Mouse (Mus musculus): ENCODE measurements around the gene Mrpl54. TPM values are rescaled to one million over a fixed set of nuclear protein-coding genes. Genes with fewer than 3 reads are reported as not detected.

Gene Mrpl54
- polyA plus RNA-seq, 1 experiment from 2014 or later = 121 TPM

DNA sequence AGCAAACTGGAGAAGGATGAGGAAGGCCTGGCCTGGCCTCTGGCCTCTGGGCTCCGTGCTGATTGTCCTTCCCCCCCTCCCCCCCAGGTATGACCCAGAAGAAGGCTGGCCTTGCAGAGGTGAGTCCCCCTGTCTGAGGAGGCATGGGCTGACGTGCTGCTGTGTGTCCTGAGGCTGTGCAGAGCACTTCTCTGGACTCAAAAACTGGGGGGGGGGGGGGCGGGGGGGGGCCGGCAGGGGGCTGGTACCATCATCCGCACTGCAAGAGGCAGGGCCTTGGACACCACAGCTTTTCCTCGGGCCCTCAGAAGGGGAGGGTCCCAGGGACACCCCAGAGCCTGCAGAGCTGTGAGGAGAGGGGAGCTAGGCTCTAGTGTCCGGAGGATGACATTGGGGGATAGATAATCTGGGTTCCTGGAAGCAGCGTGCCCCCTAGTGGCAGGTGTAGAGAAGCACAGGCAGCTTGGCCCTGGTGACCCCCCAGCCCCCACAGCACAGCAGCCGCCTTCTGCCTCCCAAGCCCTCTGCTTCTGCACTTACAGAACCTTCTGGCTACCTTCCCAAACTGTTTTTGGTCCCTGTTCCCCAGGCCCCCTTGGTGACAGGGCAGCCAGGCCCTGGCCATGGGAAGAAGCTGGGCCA, 38.0 kb upstream of the Mrpl54 start:
- H3K36me3 ChIP-seq (ENCODE audit: control insufficient read depth, insufficient read depth, low read length) = peaks cover 41% of the 10 kb centered on the region
- no peaks in the 10 kb centered on the region for H3K9me3 ChIP-seq (ENCODE audit: control insufficient read depth, low read length)
- H3K4me2 ChIP-seq (ENCODE audit: low read length) = no peak overlapping the region
- WGBS = 28% methylated on average over 8 of the region's 9 CpGs
- no peaks in the 10 kb centered on the region for H3K4me1 ChIP-seq (ENCODE audit: control insufficient read depth, insufficient read depth, low read length)
- H3K9ac ChIP-seq (replicated peaks; ENCODE audit: low read length) = no peak overlapping the region
- no peak overlapping the region for H3K27ac ChIP-seq (replicated peaks; ENCODE audit: low read depth, low read length)
- ATAC-seq (ENCODE audit: low FRiP score, low TSS enrichment) (no peak), DNase-seq (peak; percentile 60)
- no peak overlapping the region for H3K4me3 ChIP-seq (replicated peaks; ENCODE audit: low read depth, low read length)
- no peaks in the 10 kb centered on the region for H3K27me3 ChIP-seq (ENCODE audit: control insufficient read depth, insufficient read depth, low read length)

DNA sequence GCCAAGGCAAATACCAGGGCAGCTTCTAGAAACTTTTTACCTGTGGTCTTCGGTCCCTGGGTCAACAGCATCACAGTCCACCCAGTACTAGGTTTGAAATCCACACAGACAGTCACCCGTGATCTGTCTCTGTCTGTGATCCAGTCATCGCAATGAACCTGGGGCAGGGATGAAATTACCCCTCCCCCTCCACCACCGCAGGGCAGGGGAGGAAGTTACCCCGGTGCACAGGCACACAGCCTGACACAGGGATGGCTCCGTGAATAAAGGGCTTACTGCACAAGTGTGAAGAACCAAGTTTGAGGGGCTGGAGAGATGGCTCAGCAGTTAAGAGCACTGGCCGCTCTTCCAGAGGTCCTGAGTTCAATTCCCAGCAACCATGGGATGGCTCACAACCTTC, 37.0 kb upstream of the Mrpl54 start:
- H3K27ac ChIP-seq (replicated peaks; ENCODE audit: low read depth, low read length) = no peak overlapping the region
- H3K4me3 ChIP-seq (replicated peaks; ENCODE audit: low read depth, low read length) = no peak overlapping the region
- DNase-seq (no peak), ATAC-seq (ENCODE audit: low FRiP score, low TSS enrichment) (no peak)
- H3K4me1 ChIP-seq (ENCODE audit: control insufficient read depth, insufficient read depth, low read length) = no peaks in the 10 kb centered on the region
- no peak overlapping the region for H3K9ac ChIP-seq (replicated peaks; ENCODE audit: low read length)
- 79% methylated on average over 7 of the region's 7 CpGs for WGBS
- H3K27me3 ChIP-seq (ENCODE audit: control insufficient read depth, insufficient read depth, low read length) = no peaks in the 10 kb centered on the region
- H3K36me3 ChIP-seq (ENCODE audit: control insufficient read depth, insufficient read depth, low read length) = peaks cover 31% of the 10 kb centered on the region
- H3K9me3 ChIP-seq (ENCODE audit: control insufficient read depth, low read length) = no peaks in the 10 kb centered on the region
- H3K4me2 ChIP-seq (ENCODE audit: low read length) = no peak overlapping the region

DNA sequence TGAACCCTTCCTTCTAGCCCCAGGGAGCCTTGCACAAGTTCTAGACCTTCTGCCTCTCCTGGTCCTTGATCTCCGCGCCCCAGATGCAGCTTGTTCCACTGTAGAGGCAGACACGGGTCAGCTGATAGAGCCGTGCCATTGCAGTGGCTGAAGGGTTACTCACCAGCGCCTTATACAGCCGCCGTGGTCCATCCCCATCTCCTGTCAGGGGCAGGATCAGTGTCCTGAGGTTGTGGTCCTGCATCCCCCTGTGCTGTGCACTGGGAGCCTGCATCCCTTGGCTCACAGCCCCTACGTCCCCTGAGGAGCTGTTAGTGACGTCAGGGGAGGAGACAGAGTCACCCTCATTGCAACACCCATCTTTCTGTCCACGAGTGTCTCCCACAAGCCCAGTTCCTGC, 36.5 kb upstream of the Mrpl54 start:
- H3K36me3 ChIP-seq (ENCODE audit: control insufficient read depth, insufficient read depth, low read length) = peaks cover 26% of the 10 kb centered on the region
- no peaks in the 10 kb centered on the region for H3K4me1 ChIP-seq (ENCODE audit: control insufficient read depth, insufficient read depth, low read length)
- no peak overlapping the region; the same call in 1 of the 2 replicates for H3K9ac ChIP-seq (replicated peaks; ENCODE audit: low read length)
- DNase-seq (no peak), ATAC-seq (ENCODE audit: low FRiP score, low TSS enrichment) (no peak)
- no peaks in the 10 kb centered on the region for H3K27me3 ChIP-seq (ENCODE audit: control insufficient read depth, insufficient read depth, low read length)
- H3K4me2 ChIP-seq (ENCODE audit: low read length) = no peak overlapping the region
- no peak overlapping the region for H3K27ac ChIP-seq (replicated peaks; ENCODE audit: low read depth, low read length)
- no peak overlapping the region for H3K4me3 ChIP-seq (replicated peaks; ENCODE audit: low read depth, low read length)
- no peaks in the 10 kb centered on the region for H3K9me3 ChIP-seq (ENCODE audit: control insufficient read depth, low read length)
- WGBS = 79% methylated on average over 10 of the region's 10 CpGs

DNA sequence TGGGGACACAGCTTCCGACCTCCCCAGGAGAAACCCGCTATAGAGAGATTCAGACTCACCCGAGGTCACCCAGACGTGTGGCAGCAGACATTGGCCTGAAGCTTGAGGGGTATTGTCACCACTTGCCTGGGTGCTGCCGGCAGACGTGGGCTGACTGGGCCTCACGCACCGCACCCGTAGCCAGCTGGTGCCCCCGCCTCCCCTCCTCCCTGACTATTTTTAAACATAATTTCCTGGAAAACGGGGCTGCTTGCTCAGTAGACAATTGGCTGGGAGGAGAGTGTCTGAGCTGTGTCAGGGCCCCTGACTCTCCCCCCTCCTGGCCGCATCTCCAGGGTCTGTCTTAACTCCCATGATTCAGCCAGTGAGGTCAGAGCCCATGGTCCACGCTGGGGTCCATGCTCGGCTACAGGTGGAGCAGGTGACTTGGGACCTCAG, 36.1 kb upstream of the Mrpl54 start:
- DNase-seq (no peak), ATAC-seq (ENCODE audit: low FRiP score, low TSS enrichment) (no peak)
- H3K4me1 ChIP-seq (ENCODE audit: control insufficient read depth, insufficient read depth, low read length) = no peaks in the 10 kb centered on the region
- no peak overlapping the region for H3K27ac ChIP-seq (replicated peaks; ENCODE audit: low read depth, low read length)
- WGBS = 75% methylated on average over 14 of the region's 14 CpGs
- H3K9me3 ChIP-seq (ENCODE audit: control insufficient read depth, low read length) = no peaks in the 10 kb centered on the region
- H3K36me3 ChIP-seq (ENCODE audit: control insufficient read depth, insufficient read depth, low read length) = peaks cover 22% of the 10 kb centered on the region
- no peak overlapping the region; the same call in 1 of the 2 replicates for H3K9ac ChIP-seq (replicated peaks; ENCODE audit: low read length)
- no peak overlapping the region for H3K4me3 ChIP-seq (replicated peaks; ENCODE audit: low read depth, low read length)
- no peaks in the 10 kb centered on the region for H3K27me3 ChIP-seq (ENCODE audit: control insufficient read depth, insufficient read depth, low read length)
- no peak overlapping the region for H3K4me2 ChIP-seq (ENCODE audit: low read length)

DNA sequence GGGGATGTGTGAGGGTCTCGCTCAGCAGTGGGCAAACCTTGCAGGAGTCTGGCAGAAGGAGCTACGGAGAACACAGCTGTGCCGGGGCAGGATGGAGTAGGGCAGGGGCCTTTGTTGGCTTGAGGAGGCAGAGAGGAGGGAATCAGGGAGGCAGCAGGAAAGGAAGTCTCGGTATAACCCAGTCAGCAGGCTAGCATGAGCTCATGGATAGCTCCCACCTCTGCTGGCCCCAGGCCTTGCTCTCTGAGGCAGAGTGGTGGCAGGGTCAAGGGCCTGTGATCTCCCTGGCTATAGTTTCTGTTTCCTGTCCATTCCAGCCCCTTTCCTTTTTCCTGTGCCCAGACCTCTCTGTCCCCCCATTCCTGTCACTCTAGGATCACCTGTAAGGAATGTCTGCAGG, 35.6 kb upstream of the Mrpl54 start:
- ATAC-seq (ENCODE audit: low FRiP score, low TSS enrichment) (no peak), DNase-seq (no peak)
- peaks cover 17% of the 10 kb centered on the region for H3K36me3 ChIP-seq (ENCODE audit: control insufficient read depth, insufficient read depth, low read length)
- no peak overlapping the region for H3K27ac ChIP-seq (replicated peaks; ENCODE audit: low read depth, low read length)
- no peaks in the 10 kb centered on the region for H3K9me3 ChIP-seq (ENCODE audit: control insufficient read depth, low read length)
- no peak overlapping the region for H3K4me2 ChIP-seq (ENCODE audit: low read length)
- H3K4me3 ChIP-seq (replicated peaks; ENCODE audit: low read depth, low read length) = no peak overlapping the region
- no peak overlapping the region; the same call in 1 of the 2 replicates for H3K9ac ChIP-seq (replicated peaks; ENCODE audit: low read length)
- no peaks in the 10 kb centered on the region for H3K27me3 ChIP-seq (ENCODE audit: control insufficient read depth, insufficient read depth, low read length)
- H3K4me1 ChIP-seq (ENCODE audit: control insufficient read depth, insufficient read depth, low read length) = no peaks in the 10 kb centered on the region
- 81% methylated on average over 4 of the region's 4 CpGs for WGBS

DNA sequence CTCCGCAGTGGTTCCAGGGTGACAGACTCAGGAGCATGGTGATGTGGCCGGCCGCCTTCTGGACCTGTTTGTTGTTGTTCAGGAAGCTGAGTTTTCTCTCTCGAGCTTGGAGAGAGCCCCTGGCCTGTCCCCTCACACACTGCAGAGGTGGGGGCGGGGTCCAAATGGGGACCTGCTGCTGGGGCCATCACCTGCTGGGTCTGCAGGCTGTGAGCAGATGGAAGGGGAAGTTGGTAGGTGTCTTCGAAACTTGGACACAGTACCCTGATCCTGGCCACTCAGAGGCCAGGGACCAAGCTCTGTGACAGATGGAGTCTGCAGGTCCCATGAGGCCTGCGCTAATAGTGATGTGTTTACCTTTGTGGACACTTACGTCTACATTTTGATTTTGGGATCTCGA, 34.6 kb upstream of the Mrpl54 start:
- Histone ChIP-seq H3K9me3 (ENCODE audit: control insufficient read depth, low read length) (no peaks in the 10 kb centered on the region), H3K9ac (replicated peaks; ENCODE audit: low read length) (no peak overlapping the region), H3K4me3 (replicated peaks; ENCODE audit: low read depth, low read length) (no peak overlapping the region), H3K4me1 (ENCODE audit: control insufficient read depth, insufficient read depth, low read length) (no peaks in the 10 kb centered on the region), H3K4me2 (ENCODE audit: low read length) (no peak overlapping the region), H3K27ac (replicated peaks; ENCODE audit: low read depth, low read length) (no peak overlapping the region), H3K27me3 (ENCODE audit: control insufficient read depth, insufficient read depth, low read length) (no peaks in the 10 kb centered on the region), H3K36me3 (ENCODE audit: control insufficient read depth, insufficient read depth, low read length) (peaks cover 7% of the 10 kb centered on the region)
- DNase-seq = no peak
- no peak for ATAC-seq (ENCODE audit: low FRiP score, low TSS enrichment)
- WGBS = 82% methylated on average over 9 of the region's 9 CpGs

DNA sequence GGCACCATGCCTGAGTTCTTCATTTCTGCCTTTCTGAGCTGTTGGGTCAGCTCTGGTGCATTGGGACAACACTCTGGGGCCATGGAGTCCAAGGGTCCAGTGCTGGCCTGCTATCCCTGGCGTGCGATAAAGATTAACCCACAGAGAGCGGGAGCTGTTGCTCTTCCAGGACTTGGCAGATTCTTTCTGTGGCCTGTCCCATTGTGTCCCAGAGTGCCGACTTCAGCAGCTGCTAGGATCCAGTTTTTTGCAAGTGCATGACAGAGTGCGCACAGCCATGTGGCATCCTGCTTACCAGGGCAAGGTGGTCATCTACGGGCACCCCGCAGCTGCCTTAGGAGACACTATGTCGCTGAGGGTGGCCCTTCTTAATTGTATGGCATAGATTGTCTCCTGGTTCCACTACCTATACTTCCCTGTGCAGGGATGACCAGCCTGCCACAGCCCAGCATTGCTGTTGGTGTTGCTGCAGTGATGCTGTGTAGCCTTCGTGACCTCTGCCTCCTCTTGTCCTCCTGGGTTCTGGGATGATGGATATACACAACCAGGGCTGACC, 33.7 kb upstream of the Mrpl54 start:
- 85% methylated on average over 9 of the region's 9 CpGs for WGBS
- Histone ChIP-seq H3K4me3 (replicated peaks; ENCODE audit: low read depth, low read length) (no peak overlapping the region), H3K9ac (replicated peaks; ENCODE audit: low read length) (no peak overlapping the region), H3K36me3 (ENCODE audit: control insufficient read depth, insufficient read depth, low read length) (no peaks in the 10 kb centered on the region), H3K9me3 (ENCODE audit: control insufficient read depth, low read length) (no peaks in the 10 kb centered on the region), H3K4me2 (ENCODE audit: low read length) (no peak overlapping the region), H3K4me1 (ENCODE audit: control insufficient read depth, insufficient read depth, low read length) (peaks cover 5% of the 10 kb centered on the region; the same call in 1 of the 2 replicates), H3K27ac (replicated peaks; ENCODE audit: low read depth, low read length) (no peak overlapping the region), H3K27me3 (ENCODE audit: control insufficient read depth, insufficient read depth, low read length) (no peaks in the 10 kb centered on the region)
- no peak for ATAC-seq (ENCODE audit: low FRiP score, low TSS enrichment)
- no peak for DNase-seq

DNA sequence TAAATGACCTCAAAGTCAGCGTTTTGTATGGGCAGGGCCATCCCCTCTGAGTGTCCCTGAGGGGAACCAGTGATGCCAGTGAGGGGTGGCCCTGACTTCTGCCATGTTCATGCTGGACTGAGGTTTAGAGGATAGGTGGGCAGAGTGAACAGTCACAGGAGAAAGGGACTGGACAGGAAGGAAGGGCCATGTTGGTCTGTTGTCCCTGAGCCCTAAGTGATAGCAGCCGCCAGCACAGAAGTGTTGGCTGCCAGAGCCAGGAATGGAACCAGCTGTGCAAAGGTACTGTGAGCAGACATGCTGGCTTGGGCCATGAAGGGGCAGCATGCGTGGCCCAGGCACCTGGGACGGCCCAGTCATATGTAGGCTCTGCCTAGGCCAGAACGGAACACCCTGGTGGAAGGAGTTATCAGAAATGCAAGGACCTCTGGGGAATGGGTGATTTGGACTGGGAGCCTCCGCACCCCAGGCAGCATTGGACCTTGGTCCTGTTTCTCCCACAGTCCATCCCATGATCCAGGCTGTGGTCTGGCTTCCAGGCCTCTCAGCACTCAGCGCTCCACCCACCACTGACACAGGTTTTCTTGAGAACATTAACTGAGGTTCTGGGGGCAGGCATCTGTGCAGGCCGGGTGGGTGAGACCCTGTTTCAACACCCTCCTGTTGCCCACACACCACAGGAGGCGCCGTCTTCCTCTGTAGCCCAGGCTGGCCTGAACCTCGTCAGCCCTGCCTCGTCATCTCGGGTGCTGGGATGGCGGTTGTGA, 33.0 kb upstream of the Mrpl54 start:
- no peak for ATAC-seq (ENCODE audit: low FRiP score, low TSS enrichment)
- H3K4me2 ChIP-seq (ENCODE audit: low read length) = no peak overlapping the region
- H3K4me1 ChIP-seq (ENCODE audit: control insufficient read depth, insufficient read depth, low read length) = peaks cover 12% of the 10 kb centered on the region
- no peak for DNase-seq
- H3K4me3 ChIP-seq (replicated peaks; ENCODE audit: low read depth, low read length) = no peak overlapping the region
- H3K9me3 ChIP-seq (ENCODE audit: control insufficient read depth, low read length) = no peaks in the 10 kb centered on the region
- H3K36me3 ChIP-seq (ENCODE audit: control insufficient read depth, insufficient read depth, low read length) = no peaks in the 10 kb centered on the region
- 90% methylated on average over 14 of the region's 14 CpGs for WGBS
- no peaks in the 10 kb centered on the region for H3K27me3 ChIP-seq (ENCODE audit: control insufficient read depth, insufficient read depth, low read length)
- H3K27ac ChIP-seq (replicated peaks; ENCODE audit: low read depth, low read length) = no peak overlapping the region
- H3K9ac ChIP-seq (replicated peaks; ENCODE audit: low read length) = no peak overlapping the region
